Mouse (Mus musculus): Measurements from ENCODE around the gene Phyhd1.

The Phyhd1 gene

DNA sequence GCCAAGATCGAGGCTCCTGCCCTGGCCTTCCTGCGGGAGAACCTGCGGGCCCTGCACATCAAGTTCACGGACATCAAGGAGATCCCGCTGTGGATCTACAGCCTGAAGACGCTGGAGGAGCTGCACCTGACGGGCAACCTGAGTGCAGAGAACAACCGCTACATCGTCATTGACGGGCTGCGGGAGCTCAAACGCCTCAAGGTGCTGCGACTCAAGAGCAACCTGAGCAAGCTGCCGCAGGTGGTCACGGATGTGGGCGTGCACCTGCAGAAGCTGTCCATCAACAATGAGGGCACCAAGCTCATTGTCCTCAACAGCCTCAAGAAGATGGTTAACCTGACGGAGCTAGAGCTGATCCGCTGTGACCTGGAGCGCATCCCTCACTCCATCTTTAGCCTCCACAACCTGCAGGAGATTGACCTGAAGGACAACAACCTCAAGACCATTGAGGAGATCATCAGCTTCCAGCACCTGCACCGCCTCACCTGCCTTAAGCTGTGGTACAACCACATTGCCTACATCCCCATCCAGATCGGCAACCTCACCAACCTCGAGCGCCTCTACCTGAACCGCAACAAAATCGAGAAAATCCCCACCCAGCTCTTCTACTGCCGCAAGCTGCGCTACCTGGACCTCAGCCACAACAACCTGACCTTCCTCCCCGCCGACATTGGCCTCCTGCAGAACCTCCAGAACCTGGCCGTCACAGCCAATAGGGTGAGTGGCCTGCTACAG is 9.2 kb upstream of the Phyhd1 start:
- DNase-seq: no peak

DNA sequence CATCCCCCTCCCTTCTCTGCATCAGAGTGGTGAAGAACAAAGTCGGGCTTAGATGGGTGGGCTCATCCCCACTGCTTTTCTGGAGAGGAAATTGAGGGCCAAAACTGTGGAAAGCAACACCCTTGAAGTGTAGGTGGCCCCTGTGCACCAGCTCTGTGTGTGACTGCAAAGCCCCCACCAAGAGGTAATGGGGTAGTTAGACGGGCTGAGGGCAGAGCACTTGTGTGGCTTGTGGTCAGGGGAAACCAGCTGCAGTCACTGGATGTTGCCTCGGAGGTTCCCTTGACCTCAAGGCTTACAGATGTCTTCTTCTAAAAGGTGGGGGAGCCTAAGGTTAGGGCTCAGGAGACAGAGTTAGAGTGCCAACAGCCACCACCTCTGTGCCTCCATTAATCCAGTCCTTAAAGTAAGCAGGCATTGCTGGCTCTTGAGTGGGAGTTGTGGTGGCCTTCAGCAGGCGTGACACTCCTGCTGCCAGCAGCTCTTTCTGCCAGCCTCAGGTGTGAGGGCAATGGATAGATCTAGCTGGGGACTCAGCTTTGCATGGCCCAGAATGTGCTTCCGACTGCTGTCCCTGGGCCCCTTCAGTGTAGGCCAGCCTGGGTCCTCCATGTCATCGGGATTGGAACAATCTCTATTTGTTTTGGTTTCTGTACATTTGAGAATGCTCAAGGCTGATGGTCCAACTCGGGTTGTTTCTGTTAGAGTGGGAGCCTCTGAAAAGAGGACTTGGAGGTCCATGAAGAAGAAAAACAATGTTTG is 8.1 kb upstream of the Phyhd1 start:
- DNase-seq: no peak

DNA sequence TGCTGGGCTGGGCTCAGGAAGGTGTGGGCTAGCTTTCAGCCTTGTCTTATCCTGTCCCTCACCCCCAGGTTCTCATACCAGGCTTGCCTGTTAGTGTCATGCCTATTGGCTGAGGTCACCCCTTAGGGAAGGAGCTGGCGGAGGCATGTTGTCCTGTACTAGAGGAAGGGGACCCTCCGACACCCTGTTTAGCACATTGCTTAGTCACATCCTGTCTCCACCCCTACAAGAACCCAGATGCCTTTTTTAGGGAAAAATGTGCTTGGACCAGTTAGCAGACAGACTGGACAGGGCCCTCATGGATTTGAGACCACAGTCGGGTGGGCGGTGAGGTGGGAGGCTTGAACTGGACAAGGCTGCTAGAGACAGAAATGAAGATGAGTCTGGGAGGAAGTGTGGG is 7.4 kb upstream of the Phyhd1 start:
- DNase-seq: no peak

DNA sequence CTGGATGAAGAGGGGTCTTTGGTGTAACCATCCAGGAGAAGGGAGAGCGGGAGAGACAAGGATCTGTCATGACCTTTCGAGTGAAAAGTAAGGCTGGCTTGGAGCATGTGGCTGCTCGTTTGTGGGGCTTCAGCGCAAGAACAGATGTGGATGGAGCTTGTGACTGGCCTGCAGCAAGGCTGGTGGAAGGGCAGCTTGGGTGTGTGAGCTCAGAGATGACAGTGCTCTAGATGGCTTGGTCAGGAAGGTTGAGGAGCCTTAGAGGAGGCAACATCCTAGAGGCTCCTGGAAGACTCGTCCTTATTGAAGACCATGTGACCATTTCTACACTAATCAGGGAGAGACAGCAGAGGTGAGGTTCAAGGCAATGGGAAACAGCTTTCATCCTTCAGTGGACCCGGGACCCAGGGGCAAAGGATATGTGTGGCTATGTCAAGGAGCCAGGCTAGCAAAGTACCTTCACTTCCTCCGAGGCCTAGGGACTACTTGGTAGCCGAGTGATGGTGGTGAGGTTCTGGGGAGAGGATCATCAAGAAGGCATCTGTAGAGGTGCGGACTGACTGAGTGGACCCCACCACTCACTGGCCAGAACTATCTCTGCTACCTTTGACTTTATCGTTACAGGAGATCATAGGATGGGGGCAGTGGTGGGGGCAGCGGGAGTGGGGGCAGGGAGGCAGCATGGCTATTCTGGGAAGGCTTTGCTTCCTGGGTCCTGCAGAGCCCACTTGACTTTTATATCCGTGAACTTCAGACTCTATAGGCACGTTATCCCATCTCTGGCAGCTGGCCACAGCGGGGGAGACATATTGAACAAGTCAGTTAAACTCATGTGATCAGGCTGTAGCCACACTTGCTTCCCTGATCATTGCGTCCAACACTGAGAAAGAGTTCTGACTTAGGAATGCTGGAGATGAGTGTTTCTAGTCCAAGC is 6.6 kb upstream of the Phyhd1 start:
- no peak for DNase-seq

DNA sequence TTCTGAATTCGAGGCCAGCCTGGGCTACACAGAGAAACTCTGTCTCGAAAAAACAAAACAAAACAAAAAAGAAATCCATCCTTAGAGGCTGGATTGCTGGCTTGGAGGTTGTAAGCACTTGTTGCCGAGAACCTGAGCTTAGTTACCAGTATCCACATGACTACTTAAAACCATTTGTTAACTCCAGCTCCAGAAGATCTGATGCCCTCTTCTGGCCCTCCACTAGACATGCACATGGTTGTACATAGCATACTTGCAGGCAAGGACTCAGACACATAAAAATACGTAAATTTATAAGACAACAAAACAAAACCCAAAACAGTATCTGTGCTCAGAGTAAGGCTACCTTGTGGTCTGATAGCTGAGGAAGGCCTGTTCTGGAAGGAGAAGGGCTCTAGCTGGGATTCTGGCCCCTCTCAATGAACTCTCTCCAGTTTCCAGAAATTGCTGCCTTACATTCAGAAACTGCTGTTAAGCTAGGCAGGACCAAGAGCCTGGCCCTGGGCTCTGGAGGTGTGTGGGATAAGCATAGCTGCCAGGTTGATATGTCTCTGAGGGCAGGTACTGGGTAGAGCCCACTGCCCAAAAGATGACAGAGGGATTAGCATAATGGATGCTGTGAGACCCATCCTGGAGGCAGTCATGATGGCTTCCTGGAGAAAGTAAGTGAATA is 4.8 kb upstream of the Phyhd1 start:
- DNase-seq: no peak

DNA sequence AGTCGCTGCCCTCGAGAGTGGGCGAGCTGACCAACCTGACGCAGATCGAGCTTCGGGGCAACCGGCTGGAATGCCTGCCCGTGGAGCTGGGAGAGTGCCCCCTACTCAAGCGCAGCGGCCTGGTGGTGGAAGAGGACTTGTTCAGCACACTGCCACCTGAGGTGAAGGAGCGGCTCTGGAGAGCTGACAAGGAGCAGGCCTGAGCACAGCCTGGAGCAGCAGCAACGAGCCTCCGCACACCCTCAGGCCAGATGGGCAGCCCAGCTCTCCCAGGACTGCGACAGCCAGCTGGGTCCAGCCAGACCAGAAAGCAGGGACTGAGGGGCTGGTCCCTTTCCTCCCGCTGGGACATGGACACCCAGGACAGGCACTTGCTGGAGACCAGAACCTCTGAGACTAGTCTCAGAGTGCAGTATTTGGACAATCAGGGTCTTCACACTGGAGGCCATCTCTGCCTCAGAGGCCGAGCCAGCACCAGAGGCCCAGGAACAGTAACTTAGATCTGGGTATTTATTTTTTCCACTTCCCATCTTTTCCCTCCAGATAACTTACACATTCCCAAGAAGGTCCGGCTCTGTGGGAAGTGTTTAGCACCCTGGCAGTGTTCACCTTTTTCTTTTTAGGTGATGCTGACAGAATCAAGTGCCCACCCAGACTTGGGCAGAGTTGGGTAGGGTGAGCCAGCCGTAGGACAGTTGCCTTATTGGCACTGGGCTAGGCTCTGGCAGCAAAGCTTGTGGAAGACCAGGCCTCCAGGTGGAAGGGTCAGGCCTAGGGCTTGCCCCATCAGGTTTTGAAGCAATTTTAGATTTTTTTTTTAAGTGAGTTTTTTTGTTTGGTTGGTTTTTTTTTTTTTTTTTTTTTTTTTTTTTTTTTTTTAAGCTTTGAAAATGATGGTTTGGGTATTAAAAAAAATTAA is 3.8 kb upstream of the Phyhd1 start:
- DNase-seq: no peak

DNA sequence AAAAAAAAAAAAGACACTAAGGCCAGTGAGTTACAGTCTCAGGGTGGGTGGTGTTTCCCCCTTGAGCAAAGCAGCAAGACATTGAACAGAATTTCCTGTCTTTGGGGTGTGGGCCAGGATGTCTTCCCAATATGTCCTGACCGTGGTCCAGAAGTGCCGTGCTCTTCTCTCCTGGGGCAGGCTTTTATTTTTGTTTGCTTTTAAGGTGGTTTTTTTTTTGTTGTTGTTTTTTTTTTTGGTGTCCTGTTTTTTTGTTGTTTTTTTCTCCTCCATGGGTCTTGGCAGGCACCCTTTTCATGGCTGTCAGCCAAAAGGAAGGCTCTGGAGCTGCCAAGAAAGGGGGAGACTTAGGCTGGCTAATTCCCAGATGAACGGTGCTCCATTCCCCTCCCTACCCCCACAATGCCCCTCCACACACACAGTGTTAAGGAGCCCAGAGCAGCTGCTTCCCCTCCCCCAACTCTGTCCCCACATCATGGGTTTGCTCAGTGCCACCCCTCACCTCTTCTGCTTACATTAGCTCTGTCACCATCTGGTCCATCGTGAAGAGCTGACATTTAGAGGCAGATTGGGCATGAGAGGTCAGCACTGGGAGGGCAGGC is 3.1 kb upstream of the Phyhd1 start:
- DNase-seq: peak; percentile 52

DNA sequence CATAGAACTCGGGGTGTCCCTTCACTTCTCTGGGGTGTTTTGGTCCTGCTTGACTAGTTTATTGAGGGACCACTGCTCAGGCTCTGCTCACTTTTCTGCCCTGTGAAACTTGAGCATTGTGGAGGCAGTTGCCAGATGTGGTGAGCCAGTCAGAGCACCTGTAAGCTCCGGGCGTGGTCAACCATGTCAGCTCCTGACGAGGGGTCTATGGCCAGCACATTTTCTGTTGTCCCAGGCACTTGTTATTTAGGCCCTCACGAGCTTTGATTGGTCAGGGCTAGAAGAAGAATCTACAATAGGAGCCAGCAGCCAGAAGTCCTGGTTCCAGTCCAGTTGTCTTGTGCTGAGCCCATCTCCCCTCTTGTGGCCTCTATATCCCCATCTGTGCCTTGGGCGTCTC is 2.2 kb upstream of the Phyhd1 start:
- DNase-seq: no peak

DNA sequence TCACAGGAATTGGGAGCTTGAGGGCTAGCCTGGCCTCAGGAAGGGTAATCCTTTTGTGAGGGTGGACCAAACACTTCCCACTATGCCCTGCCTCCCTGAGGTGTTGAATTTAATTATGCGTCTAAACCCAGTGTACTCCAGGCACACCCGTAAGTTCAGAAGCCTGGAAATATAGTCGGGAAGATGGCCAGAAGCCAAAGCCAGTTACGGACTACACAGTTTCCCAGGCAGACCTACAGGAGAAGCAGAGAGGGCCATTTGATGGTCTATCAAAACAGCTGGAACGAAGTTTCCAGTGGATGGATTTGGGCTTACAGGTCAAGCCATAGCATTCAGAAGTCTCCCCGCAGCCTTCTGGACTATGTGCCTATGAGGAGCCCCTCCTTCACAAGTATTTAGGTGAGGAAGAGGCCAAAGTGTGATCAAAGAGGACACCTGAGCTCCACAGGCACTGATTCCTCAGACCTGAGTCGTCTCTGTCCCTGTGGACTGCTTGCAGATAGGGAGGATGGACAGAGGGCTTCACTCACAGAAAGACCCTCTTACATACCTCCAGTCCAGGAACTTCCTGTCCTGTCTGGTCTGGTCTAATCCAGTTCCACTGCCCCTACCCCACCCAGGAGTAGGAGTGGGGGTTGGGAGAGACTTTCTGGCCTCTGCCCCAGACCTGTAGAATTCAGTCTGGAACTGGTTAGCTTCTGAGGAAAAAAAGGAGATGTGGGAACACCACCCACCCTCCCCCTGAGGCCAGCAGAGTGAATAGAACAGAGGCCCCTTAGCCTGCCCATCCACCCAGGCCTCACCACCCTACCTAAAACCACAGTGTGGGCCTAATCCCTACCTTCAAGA is 1.1 kb upstream of the Phyhd1 start:
- DNase-seq: no peak

DNA sequence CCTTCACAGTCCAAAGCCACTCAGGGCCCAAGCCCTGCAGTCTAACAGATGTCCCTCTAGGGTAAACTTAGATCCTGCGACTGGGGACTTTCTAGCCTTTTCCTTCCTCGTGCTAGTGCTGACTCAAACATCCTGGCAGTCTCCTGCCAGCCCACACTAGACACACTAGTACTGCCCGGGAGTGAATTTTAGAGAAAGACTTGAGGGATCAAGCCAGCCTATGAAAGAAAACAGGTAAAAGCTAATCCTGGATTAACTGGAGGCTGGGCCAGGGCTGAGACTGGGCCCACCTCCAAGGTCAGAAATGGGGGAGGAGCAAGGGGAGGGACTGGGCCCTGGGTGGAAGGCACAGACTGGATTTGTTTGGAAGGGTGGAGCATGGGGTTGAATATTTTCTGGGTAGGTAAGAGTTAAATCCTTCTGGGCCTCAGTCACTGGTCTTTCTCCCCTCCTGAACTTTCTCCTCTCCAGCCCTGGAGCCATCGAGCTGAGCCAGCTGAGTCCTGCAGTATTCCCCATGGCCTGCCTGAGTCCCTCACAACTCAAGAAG is 464 bp downstream of the Phyhd1 start:
- DNase-seq: no peak

DNA sequence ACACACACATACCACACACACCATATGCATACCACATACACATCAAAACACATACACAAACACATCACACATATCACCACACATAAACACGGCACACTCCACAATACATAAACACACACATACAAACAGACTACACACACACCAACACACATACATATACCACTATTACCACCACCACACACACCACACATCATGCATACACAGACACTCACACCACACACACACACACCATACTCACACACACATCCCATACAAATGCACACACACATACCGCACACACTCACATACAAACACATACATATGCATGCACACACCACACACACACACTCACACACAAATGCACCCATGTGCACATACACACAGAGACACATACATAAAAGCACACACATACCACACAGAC is 1.5 kb downstream of the Phyhd1 start:
- DNase-seq: no peak

DNA sequence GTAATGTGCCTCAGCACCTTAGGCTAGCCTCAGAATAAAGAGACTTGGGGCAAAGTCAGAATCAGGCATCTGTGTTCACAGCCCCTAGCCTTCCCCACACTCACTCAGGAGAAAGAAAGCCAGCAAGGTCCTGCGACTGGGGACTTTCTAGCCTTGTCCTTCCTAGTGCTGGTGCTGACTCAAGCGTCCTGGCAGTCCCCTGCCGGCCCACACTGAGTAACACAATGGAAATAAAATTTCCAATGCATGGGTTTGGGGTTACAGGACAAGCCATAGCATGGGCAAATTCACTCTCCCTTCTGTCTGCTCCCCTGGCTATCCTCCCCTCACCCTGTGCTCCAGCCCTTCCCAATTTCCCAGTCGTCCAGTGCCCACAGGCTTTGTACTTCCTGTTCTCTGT is 2.4 kb downstream of the Phyhd1 start:
- DNase-seq: no peak

DNA sequence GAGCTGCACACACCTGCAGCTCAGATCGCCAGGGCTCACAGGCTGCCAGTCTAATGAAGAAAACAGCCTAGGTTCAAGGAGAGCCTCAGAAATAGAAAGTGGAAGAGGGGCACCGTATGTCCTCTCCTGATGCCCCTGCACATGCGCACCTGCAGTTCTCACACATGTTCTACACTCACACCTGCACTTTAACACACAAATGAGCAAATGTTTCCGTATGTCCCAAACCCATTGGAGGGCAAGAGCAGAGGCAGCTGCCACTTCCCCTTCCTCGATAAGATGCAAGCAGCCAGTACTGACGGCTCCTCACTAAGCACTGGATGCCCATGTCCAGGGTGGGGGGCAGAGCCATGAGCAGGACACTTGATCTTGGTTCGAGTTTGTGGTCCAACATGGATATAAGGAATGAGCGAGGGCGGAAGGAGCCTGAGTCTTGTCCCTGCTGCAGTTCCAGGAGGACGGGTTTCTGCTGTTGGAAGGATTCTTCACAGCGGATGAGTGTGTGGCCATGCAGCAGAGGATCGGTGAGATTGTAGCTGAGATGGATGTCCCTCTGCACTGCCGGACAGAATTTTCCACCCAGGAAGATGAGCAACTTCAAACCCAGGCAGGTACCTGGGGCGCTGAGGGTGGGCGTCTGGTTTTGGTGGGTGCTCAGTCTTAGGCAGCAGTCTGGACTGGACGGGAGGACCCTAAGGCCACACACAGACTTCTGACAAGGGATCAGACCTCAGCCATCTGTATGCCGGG is 3.4 kb downstream of the Phyhd1 start:
- DNase-seq: no peak

DNA sequence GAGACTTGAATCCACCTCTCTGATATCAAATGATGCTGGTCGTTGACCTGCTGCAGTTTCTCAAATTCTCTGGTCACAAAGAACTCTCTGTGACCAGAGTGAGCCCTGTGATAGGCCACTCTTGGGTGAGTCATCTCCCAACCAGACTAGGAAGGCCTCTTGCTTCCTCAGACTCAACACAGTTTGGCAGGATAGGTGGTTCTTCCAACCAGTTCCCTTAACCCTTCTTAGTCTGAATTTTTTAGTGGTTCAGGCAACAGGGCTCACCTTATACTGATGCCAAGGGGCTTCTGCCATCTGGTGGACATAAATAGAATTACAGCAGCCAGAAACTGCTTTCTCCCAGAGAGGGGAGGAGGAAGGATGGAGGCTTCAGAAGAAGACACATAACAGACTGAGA is 4.1 kb downstream of the Phyhd1 start:
- no peak for DNase-seq

DNA sequence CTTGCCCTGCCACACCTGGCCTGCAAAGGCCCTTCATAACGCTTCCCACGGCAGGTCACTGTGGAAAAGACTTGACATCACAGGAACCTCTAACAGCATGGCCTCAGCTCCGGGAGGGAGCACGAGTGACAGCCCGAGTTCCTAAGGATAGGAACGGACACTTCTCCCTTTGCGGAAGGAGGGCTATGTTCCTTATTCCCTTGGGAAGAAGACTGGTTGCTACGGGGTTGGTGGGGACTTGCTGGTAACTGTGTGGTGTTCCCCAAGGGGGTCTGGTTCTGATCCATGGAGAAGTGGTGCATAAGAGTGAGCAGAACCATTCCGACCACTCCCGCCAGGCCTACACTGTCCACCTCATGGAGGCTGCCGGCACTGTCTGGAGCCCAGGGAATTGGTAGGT is 14.7 kb downstream of the Phyhd1 start, which contains the start of gene Gm28038:
Gene Gm28038, plus strand, starts transcription at position 301 of the 400 bp plus-strand sequence.
- DNase-seq: no peak

DNA sequence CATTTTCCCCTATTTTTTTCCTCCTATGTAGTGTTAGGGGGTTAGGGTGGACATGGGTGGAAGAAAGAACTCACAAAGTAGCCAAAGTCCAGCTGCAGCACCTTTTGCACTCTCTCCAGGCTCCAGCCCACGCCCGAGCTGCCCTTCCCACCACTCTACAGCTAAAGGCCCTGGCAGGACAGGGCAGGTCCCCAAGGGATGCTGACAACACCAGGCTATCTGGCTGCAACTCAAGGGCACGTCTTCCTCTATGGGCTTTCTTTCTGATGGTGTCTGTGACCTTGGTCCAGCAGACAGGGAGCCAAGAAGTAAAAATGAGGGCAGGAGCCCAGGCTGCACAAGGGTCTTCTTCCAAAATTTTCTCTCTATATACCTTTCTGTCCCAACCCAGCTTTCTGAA is 15.6 kb downstream of the Phyhd1 start:
- DNase-seq: no peak

DNA sequence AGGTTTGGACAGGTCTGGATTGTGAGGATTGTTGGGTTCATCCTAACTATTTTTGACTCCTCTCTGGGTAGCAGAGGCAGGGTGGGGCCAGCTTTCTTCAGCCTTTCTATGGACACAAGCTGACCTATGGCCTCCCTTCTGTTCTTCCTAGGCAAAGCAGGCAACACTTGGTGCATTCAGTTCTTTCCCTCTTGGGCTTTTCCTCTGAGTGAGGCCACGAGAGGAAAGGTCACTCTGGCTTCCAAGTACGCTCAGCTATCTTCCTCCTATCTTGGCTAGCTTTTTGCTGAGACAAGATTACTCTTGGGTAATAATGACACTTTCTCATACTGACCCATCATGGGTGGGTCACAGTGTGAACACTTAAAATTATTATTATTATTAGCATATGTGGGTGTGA is 17.2 kb downstream of the Phyhd1 start:
- DNase-seq: no peak

DNA sequence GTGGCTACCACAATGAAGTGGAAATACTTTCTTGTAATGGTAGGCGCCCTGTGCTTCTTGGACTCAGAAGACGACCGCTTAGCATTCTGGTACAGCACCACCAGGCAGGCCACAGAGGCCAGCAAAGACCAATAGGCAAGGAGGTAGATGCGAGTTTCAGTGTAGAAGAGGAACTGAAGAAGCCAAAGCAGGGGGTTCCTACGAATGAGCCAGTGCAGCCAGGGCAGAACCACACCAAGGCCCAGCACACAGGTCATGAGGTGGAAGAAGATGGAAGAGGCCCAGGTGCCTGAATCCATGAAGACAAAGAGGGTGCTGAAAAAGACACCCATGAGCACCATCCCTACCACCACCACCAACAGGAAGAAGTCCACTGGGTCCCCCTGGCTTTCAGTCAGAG is 19.0 kb downstream of the Phyhd1 start:
- no peak for DNase-seq
